Mouse (Mus musculus) spleen, adult 2 months (tissue): Measurements from ENCODE around the gene Man2b2.

Experiments
- CTCF ChIP-seq: fragments of 200-500 bp; IDR thresholded peaks from 2 replicates; pipeline ENCODE4 v1.5.1; 2011; ENCODE audit warnings: mild to moderate bottlenecking, inconsistent platforms; ENCODE audit not compliant: insufficient read depth, insufficient read length, insufficient replicate concordance; ENCODE audit errors: extremely low read depth
- POLR2A ChIP-seq: fragments of 200-500 bp; IDR thresholded peaks from 2 replicates; pipeline ENCODE4 v1.6.1; 2011; ENCODE audit warnings: low read depth, low read length, inconsistent platforms

DNA sequence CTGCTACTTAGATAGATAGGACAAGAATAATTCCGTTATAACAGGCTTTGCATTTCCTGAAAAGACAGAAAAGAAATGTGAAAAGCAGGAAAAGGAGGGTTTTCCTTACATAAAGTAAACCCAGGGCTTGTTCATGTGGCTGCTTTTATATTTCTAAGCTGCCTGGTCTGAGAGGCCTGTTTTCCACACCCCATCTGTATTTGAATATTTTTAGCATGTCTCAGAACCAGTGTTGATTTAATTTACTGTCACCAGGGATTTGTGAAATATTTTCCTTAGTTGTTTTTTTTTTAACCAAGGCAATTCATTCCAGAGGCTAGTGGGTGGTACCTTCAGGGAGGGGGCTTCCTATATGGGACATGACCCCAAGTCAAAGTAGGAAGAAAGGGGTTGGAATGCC lies 11.2 kb upstream of the Man2b2 start:
- TF ChIP-seq CTCF (no peak), POLR2A (no peak)
